Mouse (Mus musculus) brown adipose tissue, adult 24 weeks (tissue): Measurements from ENCODE around the gene Fkbp11. TPM values are rescaled to one million over a fixed set of nuclear protein-coding genes. Genes with fewer than 3 reads are reported as not detected.

Source experiments
- H3K27ac ChIP-seq: fragments of 200-500 bp; replicated peaks from 2 replicates; pipeline ENCODE4 v1.5.1; 2012; ENCODE audit warnings: low read depth, mild to moderate bottlenecking, low read length
- H3K4me1 ChIP-seq: fragments of 200-500 bp; 2 replicates; pipeline ENCODE4 v1.6.1; 2012; ENCODE audit warnings: low read length, mixed read lengths; ENCODE audit not compliant: control insufficient read depth, insufficient read depth, insufficient read length
- H3K4me3 ChIP-seq: fragments of 200-500 bp; 2 replicates; pipeline ENCODE4 v1.5.1; 2012; ENCODE audit warnings: low read depth, mild to moderate bottlenecking, low read length, moderate library complexity; ENCODE audit not compliant: insufficient read depth
- polyA plus RNA-seq: library from polyadenylated mRNA; stranded (reverse); fragments of >200 nt; gene quantifications from 2 replicates; pipeline ENCODE4 v1.2.4, GENCODE M21; 2012; ENCODE audit not compliant: missing spikeins, insufficient read depth, insufficient read length

Gene Fkbp11
- polyA plus RNA-seq, result 1.9 TPM in 1 of 2 replicates, not detected in the other

GRCm38 (mm10) chr15:98727443-98728321 is at the start of gene Fkbp11:
Gene Fkbp11 (minus strand): TSS chr15:98728198.
- Histone ChIP-seq H3K4me3 (peak within 1 kb of the TSS; percentile 61), H3K4me1 (no peaks in the 10 kb centered on the region), H3K27ac (no peak within 1 kb of the TSS)

- Histone ChIP-seq H3K27ac (no peak within 1 kb of the TSS), H3K4me3 (peak within 1 kb of the TSS; percentile 18), H3K4me1 (no peaks in the 10 kb centered on the region)
Measured at GRCm38 (mm10) chr15:98777762-98778161, 49.8 kb upstream of the Fkbp11 start, which contains the start of gene Wnt10b. Gene Wnt10b (minus strand): TSS chr15:98778150.

GRCm38 (mm10) chr15:98777005-98777616 is 49.1 kb upstream of the Fkbp11 start:
- no peak overlapping the region for H3K27ac ChIP-seq
- no peaks in the 10 kb centered on the region for H3K4me1 ChIP-seq
- H3K4me3 ChIP-seq, result peak overlapping the region; percentile 37

- H3K27ac ChIP-seq, result no peak overlapping the region
- H3K4me3 ChIP-seq, result peak overlapping the region; percentile 37
- no peaks in the 10 kb centered on the region for H3K4me1 ChIP-seq
Measured at GRCm38 (mm10) chr15:98776280-98777004, 48.4 kb upstream of the Fkbp11 start.

- Histone ChIP-seq H3K27ac (no peak overlapping the region), H3K4me3 (no peak overlapping the region), H3K4me1 (no peaks in the 10 kb centered on the region)
Measured at GRCm38 (mm10) chr15:98775533-98775932, 47.5 kb upstream of the Fkbp11 start.

GRCm38 (mm10) chr15:98774096-98774495 is 46.1 kb upstream of the Fkbp11 start:
- no peak overlapping the region for H3K4me3 ChIP-seq
- H3K27ac ChIP-seq, result no peak overlapping the region

GRCm38 (mm10) chr15:98772511-98773211 is 44.7 kb upstream of the Fkbp11 start:
- H3K4me3 ChIP-seq, result peak overlapping the region; percentile 48
- no peaks in the 10 kb centered on the region for H3K4me1 ChIP-seq
- H3K27ac ChIP-seq, result no peak overlapping the region

More at GRCm38 (mm10) chr15:98774096-98774495, 46.1 kb upstream of the Fkbp11 start:
- no peaks in the 10 kb centered on the region for H3K4me1 ChIP-seq

- no peak overlapping the region for H3K27ac ChIP-seq
- H3K4me3 ChIP-seq, result peak overlapping the region; percentile 48
- no peaks in the 10 kb centered on the region for H3K4me1 ChIP-seq
Measured at GRCm38 (mm10) chr15:98771813-98772425, 43.9 kb upstream of the Fkbp11 start.

- Histone ChIP-seq H3K27ac (no peak overlapping the region), H3K4me3 (no peak overlapping the region), H3K4me1 (no peaks in the 10 kb centered on the region)
Measured at GRCm38 (mm10) chr15:98768259-98768658, 40.3 kb upstream of the Fkbp11 start.

GRCm38 (mm10) chr15:98765929-98766328 is 37.9 kb upstream of the Fkbp11 start:
- Histone ChIP-seq H3K4me1 (0 out of 2 replicates have a peak, but pooled peaks cover 2% of the 10 kb centered on the region), H3K4me3 (no peak overlapping the region), H3K27ac (no peak overlapping the region)

- no peak within 1 kb of the TSS; the same call in 1 of the 2 replicates for H3K27ac ChIP-seq
- H3K4me3 ChIP-seq, result peak within 1 kb of the TSS; percentile 96
- 0 out of 2 replicates have a peak, but pooled peaks cover 2% of the 10 kb centered on the region for H3K4me1 ChIP-seq
Measured at GRCm38 (mm10) chr15:98762670-98763529, 34.9 kb upstream of the Fkbp11 start, which contains the start of gene Arf3. Gene Arf3 (minus strand): TSS chr15:98763214.

- H3K4me1 ChIP-seq, result 0 out of 2 replicates have a peak, but pooled peaks cover 2% of the 10 kb centered on the region
- peak overlapping the region; percentile 96 for H3K4me3 ChIP-seq
- H3K27ac ChIP-seq, result no peak overlapping the region
Measured at GRCm38 (mm10) chr15:98762201-98762621, 34.2 kb upstream of the Fkbp11 start.

- Histone ChIP-seq H3K4me1 (no peaks in the 10 kb centered on the region), H3K4me3 (no peak overlapping the region), H3K27ac (no peak overlapping the region)
Measured at GRCm38 (mm10) chr15:98754125-98754524, 26.1 kb upstream of the Fkbp11 start.
